Mouse (Mus musculus): ENCODE data around the gene Gm3298.
"Not testable (repeated sequence)": the region's sequence is repeated elsewhere in the genome, so short reads cannot be mapped to it uniquely, and the experiment has no call there.

The Gm3298 gene

DNA sequence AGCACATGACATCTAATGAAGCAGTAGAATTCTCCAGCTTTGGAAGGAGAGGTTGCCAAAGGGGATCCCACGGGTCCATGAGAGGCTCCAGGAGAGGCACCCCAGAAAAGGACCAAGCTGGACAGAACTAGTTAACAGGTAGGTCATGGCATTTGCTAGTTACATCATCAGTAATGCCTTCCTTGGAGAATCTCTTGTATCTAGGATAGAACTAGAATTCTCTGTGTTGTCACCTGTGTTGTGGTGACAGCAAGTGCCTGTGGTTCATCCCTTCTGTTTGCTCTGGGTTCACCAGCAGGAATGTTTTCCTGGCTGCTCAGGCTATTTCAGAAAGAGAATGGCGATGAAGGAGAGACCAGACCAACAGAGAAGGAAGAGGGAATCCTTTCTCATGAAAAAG lies at the start of gene Gm3298:
TSS of gene Gm3298 (plus strand) at position 301 of the 400 bp plus-strand sequence.
- not testable (repeated sequence) for DNase-seq (ENCODE audit: low spot score)

DNA sequence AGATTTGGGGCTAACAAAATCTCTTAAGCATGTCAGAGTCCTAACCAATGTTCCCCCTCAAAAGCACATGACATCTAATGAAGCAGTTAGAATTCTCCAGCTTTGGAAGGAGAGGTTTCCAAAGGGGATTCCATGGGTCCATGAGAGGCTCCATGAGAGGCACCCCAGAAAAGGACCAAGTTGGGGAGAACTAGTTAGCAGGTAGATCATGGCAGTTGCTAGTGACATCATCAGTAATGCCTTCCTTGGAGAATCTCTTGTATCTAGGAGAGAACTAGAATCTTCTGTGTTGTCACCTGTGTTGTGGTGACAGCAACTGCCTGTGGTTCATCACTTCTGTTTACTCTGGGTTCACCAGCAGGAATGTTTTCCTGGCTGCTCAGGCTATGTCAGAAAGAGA lies 32.1 kb upstream of the Gm3298 start, which contains the start of gene Gm8297:
TSS of gene Gm8297 (plus strand) at position 301 of the 400 bp plus-strand sequence.
- DNase-seq (ENCODE audit: low spot score), result not testable (repeated sequence)

DNA sequence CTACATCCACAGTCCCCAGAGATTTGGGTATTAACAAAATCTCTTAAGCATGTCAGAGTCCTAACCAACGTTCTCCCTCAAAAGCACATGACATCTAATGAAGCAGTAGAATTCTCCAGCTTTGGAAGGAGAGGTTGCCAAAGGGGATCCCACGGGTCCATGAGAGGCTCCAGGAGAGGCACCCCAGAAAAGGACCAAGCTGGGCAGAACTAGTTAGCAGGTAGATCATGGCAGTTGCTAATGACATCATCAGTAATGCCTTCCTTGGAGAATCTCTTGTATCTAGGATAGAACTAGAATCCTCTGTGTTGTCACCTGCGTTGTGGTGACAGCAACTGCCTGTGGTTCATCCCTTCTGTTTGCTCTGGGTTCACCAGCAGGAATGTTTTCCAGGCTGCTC lies 34.6 kb downstream of the Gm3298 start, which contains the start of gene 4930555G01Rik:
TSS of gene 4930555G01Rik (plus strand) at position 301 of the 400 bp plus-strand sequence.
- not testable (repeated sequence) for DNase-seq (ENCODE audit: low spot score)

All from urinary bladder, postnatal 10 days (tissue).